Mouse (Mus musculus): ENCODE data around the gene Oas3. TPM values are rescaled to one million over a fixed set of nuclear protein-coding genes. Genes with fewer than 3 reads are reported as not detected.

Oas3 gene
- polyA plus RNA-seq, 1 experiment from 2014 or later: 0.20 TPM

GRCm38 (mm10) chr5:120742125-120742524 lies 35.3 kb downstream of the Oas3 start:
- no peak for ATAC-seq (ENCODE audit: low FRiP score)
- Histone ChIP-seq H3K9ac (ENCODE audit: low read length) (no peak overlapping the region), H3K4me1 (ENCODE audit: control insufficient read depth, insufficient read depth, low read length) (no peaks in the 10 kb centered on the region), H3K9me3 (ENCODE audit: control insufficient read depth, low read length) (no peaks in the 10 kb centered on the region), H3K27me3 (ENCODE audit: control insufficient read depth, insufficient read depth, low read length) (no peaks in the 10 kb centered on the region), H3K36me3 (ENCODE audit: control insufficient read depth, insufficient read depth, low read length) (no peaks in the 10 kb centered on the region), H3K27ac (ENCODE audit: low read depth, low read length) (no peak overlapping the region), H3K4me3 (ENCODE audit: low read depth, low read length) (no peak overlapping the region), H3K4me2 (no peak overlapping the region)
- 35% methylated on average over 4 of the region's 4 CpGs for WGBS
- DNase-seq (ENCODE audit: low spot score, missing footprints): peak; percentile 91

DNA sequence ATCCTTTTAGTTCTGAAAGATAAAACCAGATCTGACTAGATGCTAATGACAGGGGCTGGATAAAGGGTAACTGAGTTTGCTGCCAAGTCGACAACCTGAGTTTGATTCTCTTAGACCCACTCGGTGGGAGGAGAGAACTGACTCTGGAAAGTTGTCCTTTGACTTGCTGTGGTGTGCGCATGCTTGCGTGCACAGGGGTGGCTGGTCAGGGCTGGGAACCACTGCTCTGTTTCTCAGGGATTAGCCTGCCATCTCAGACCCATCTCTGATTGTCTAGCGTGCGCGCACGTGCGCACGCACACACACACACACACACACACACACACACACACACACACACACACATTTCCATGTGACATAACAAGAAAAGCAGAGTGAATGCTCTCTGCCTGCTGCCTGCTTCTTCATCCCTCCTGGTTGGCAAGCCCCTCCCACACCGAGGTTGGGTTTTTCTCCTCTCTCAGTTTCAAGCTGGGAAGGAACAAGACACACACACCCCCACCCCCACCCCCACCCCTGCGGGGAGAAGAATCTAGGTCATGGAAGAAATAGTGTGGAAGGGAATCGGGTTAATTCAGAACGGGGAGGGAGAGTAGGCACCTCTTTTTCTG lies 43.0 kb downstream of the Oas3 start:
- H3K27ac ChIP-seq (ENCODE audit: low read depth, low read length): no peak overlapping the region
- no peak overlapping the region for H3K9ac ChIP-seq (ENCODE audit: low read length)
- no peaks in the 10 kb centered on the region for H3K4me1 ChIP-seq (ENCODE audit: control insufficient read depth, insufficient read depth, low read length)
- no peaks in the 10 kb centered on the region for H3K36me3 ChIP-seq (ENCODE audit: control insufficient read depth, insufficient read depth, low read length)
- ATAC-seq (ENCODE audit: low FRiP score) (no peak), DNase-seq (ENCODE audit: low spot score, missing footprints) (no peak)
- H3K27me3 ChIP-seq (ENCODE audit: control insufficient read depth, insufficient read depth, low read length): no peaks in the 10 kb centered on the region
- 71% methylated on average over 14 of the region's 14 CpGs for WGBS
- no peak overlapping the region for H3K4me2 ChIP-seq
- no peak overlapping the region for H3K4me3 ChIP-seq (ENCODE audit: low read depth, low read length)
- H3K9me3 ChIP-seq (ENCODE audit: control insufficient read depth, low read length): no peaks in the 10 kb centered on the region

- no peak for DNase-seq (ENCODE audit: low spot score, missing footprints)
- Histone ChIP-seq H3K27me3 (ENCODE audit: control insufficient read depth, insufficient read depth, low read length) (no peaks in the 10 kb centered on the region), H3K9ac (ENCODE audit: low read length) (no peak overlapping the region), H3K9me3 (ENCODE audit: control insufficient read depth, low read length) (no peaks in the 10 kb centered on the region), H3K36me3 (ENCODE audit: control insufficient read depth, insufficient read depth, low read length) (no peaks in the 10 kb centered on the region), H3K4me2 (no peak overlapping the region), H3K27ac (ENCODE audit: low read depth, low read length) (no peak overlapping the region), H3K4me1 (ENCODE audit: control insufficient read depth, insufficient read depth, low read length) (no peaks in the 10 kb centered on the region), H3K4me3 (ENCODE audit: low read depth, low read length) (no peak overlapping the region)
- no peak for ATAC-seq (ENCODE audit: low FRiP score)
- 91% methylated on average over 3 of the region's 3 CpGs for WGBS
Observed at GRCm38 (mm10) chr5:120733696-120734095, 43.8 kb downstream of the Oas3 start.

- Histone ChIP-seq H3K9ac (ENCODE audit: low read length) (no peak overlapping the region), H3K27ac (ENCODE audit: low read depth, low read length) (no peak overlapping the region), H3K4me1 (ENCODE audit: control insufficient read depth, insufficient read depth, low read length) (no peaks in the 10 kb centered on the region), H3K9me3 (ENCODE audit: control insufficient read depth, low read length) (no peaks in the 10 kb centered on the region), H3K27me3 (ENCODE audit: control insufficient read depth, insufficient read depth, low read length) (no peaks in the 10 kb centered on the region), H3K36me3 (ENCODE audit: control insufficient read depth, insufficient read depth, low read length) (no peaks in the 10 kb centered on the region), H3K4me2 (no peak overlapping the region), H3K4me3 (ENCODE audit: low read depth, low read length) (no peak overlapping the region)
- ATAC-seq (ENCODE audit: low FRiP score) (no peak), DNase-seq (ENCODE audit: low spot score, missing footprints) (no peak)
- WGBS: 71% methylated on average over 1 of the region's 1 CpGs
Observed at GRCm38 (mm10) chr5:120732740-120733139, 44.7 kb downstream of the Oas3 start.

- Histone ChIP-seq H3K4me3 (ENCODE audit: low read depth, low read length) (no peak overlapping the region), H3K9me3 (ENCODE audit: control insufficient read depth, low read length) (no peaks in the 10 kb centered on the region), H3K27me3 (ENCODE audit: control insufficient read depth, insufficient read depth, low read length) (no peaks in the 10 kb centered on the region), H3K4me1 (ENCODE audit: control insufficient read depth, insufficient read depth, low read length) (no peaks in the 10 kb centered on the region), H3K36me3 (ENCODE audit: control insufficient read depth, insufficient read depth, low read length) (no peaks in the 10 kb centered on the region), H3K27ac (ENCODE audit: low read depth, low read length) (no peak overlapping the region), H3K9ac (ENCODE audit: low read length) (no peak overlapping the region), H3K4me2 (no peak overlapping the region)
- no peak for DNase-seq (ENCODE audit: low spot score, missing footprints)
- ATAC-seq (ENCODE audit: low FRiP score): no peak
- 79% methylated on average over 10 of the region's 10 CpGs for WGBS
Observed at GRCm38 (mm10) chr5:120729319-120729718, 48.1 kb downstream of the Oas3 start.

- H3K27ac ChIP-seq (ENCODE audit: low read depth, low read length): no peak overlapping the region
- H3K4me1 ChIP-seq (ENCODE audit: control insufficient read depth, insufficient read depth, low read length): no peaks in the 10 kb centered on the region
- no peaks in the 10 kb centered on the region for H3K27me3 ChIP-seq (ENCODE audit: control insufficient read depth, insufficient read depth, low read length)
- no peak overlapping the region for H3K4me3 ChIP-seq (ENCODE audit: low read depth, low read length)
- no peaks in the 10 kb centered on the region for H3K36me3 ChIP-seq (ENCODE audit: control insufficient read depth, insufficient read depth, low read length)
- WGBS: 63% methylated on average over 12 of the region's 12 CpGs
- ATAC-seq (ENCODE audit: low FRiP score): no peak
- H3K9me3 ChIP-seq (ENCODE audit: control insufficient read depth, low read length): no peaks in the 10 kb centered on the region
- no peak overlapping the region for H3K9ac ChIP-seq (ENCODE audit: low read length)
- H3K4me2 ChIP-seq: no peak overlapping the region
- DNase-seq (ENCODE audit: low spot score, missing footprints): no peak
Observed at GRCm38 (mm10) chr5:120725811-120726455, 51.5 kb downstream of the Oas3 start.

DNA sequence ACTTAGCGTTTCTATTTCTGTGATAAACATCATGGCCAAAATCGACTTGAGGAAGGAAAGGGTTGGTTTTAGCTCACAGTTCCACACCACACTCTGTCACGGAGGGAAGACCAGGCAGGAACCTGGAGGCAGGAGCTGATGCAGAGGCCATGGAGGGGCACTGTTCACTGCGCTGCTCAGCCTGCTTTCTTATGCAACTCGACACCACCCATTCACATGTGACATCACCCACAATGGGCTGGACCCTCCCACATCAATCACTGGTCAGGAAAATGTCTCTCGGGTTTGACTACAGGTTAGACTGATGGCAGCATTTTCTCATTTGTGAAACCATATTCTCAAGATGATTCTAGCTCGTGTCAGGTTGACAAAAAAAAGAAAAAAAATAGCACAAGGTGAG lies 56.5 kb downstream of the Oas3 start:
- Histone ChIP-seq H3K27ac (ENCODE audit: low read depth, low read length) (no peak overlapping the region), H3K9ac (ENCODE audit: low read length) (no peak overlapping the region), H3K9me3 (ENCODE audit: control insufficient read depth, low read length) (no peaks in the 10 kb centered on the region), H3K4me2 (no peak overlapping the region), H3K27me3 (ENCODE audit: control insufficient read depth, insufficient read depth, low read length) (no peaks in the 10 kb centered on the region), H3K4me3 (ENCODE audit: low read depth, low read length) (no peak overlapping the region), H3K36me3 (ENCODE audit: control insufficient read depth, insufficient read depth, low read length) (no peaks in the 10 kb centered on the region), H3K4me1 (ENCODE audit: control insufficient read depth, insufficient read depth, low read length) (no peaks in the 10 kb centered on the region)
- DNase-seq (ENCODE audit: low spot score, missing footprints) (no peak), ATAC-seq (ENCODE audit: low FRiP score) (no peak)
- 66% methylated on average over 7 of the region's 7 CpGs for WGBS

- no peak overlapping the region for H3K4me3 ChIP-seq (ENCODE audit: low read depth, low read length)
- H3K9ac ChIP-seq (ENCODE audit: low read length): no peak overlapping the region
- H3K36me3 ChIP-seq (ENCODE audit: control insufficient read depth, insufficient read depth, low read length): no peaks in the 10 kb centered on the region
- H3K4me2 ChIP-seq: no peak overlapping the region
- peaks cover 1% of the 10 kb centered on the region for H3K27me3 ChIP-seq (ENCODE audit: control insufficient read depth, insufficient read depth, low read length)
- 54% methylated on average over 15 of the region's 15 CpGs for WGBS
- ATAC-seq (ENCODE audit: low FRiP score): no peak
- DNase-seq (ENCODE audit: low spot score, missing footprints): no peak
- H3K4me1 ChIP-seq (ENCODE audit: control insufficient read depth, insufficient read depth, low read length): no peaks in the 10 kb centered on the region
- H3K9me3 ChIP-seq (ENCODE audit: control insufficient read depth, low read length): no peaks in the 10 kb centered on the region
- no peak overlapping the region for H3K27ac ChIP-seq (ENCODE audit: low read depth, low read length)
Observed at GRCm38 (mm10) chr5:120718600-120719378, 58.7 kb downstream of the Oas3 start.

DNA sequence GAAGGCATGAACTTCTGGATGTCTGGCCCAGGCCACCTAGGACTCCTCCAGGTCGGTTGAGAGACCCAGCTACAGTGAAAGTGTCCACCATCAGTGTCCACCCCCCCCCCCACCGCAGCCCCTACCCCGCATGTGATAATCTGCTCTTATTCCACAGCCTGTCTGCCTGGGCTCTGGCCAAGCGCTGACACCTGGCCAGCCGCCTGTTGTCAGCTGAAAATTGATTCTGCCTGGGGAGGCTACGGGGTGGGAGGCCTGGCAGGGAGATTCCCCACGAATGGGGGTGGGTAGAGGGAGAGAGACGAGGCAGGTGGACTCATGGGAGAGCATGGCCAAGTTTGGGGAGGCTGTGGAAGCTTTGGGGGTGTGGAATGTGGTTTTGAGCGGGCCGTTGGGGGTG lies 60.3 kb downstream of the Oas3 start:
- no peaks in the 10 kb centered on the region for H3K9me3 ChIP-seq (ENCODE audit: control insufficient read depth, low read length)
- H3K27ac ChIP-seq (ENCODE audit: low read depth, low read length): no peak overlapping the region
- ATAC-seq (ENCODE audit: low FRiP score) (no peak), DNase-seq (ENCODE audit: low spot score, missing footprints) (no peak)
- H3K4me2 ChIP-seq: no peak overlapping the region
- H3K4me1 ChIP-seq (ENCODE audit: control insufficient read depth, insufficient read depth, low read length): no peaks in the 10 kb centered on the region
- no peak overlapping the region for H3K4me3 ChIP-seq (ENCODE audit: low read depth, low read length)
- no peaks in the 10 kb centered on the region for H3K36me3 ChIP-seq (ENCODE audit: control insufficient read depth, insufficient read depth, low read length)
- 82% methylated on average over 10 of the region's 10 CpGs for WGBS
- no peak overlapping the region for H3K9ac ChIP-seq (ENCODE audit: low read length)
- H3K27me3 ChIP-seq (ENCODE audit: control insufficient read depth, insufficient read depth, low read length): peaks cover 15% of the 10 kb centered on the region

Data from midbrain, embryonic 11.5 days (tissue).